Mouse (Mus musculus) midbrain, postnatal 0 days (tissue): ENCODE measurements around the gene Cpne5. TPM values are rescaled to one million over a fixed set of nuclear protein-coding genes. Genes with fewer than 3 reads are reported as not detected.

ENCODE experiments used
- ATAC-seq: fragments of 200-750 bp; cut with Nextera tagmentation; 2 replicates; pipeline ENCODE4 v1.8.0; 2017; ENCODE audit warnings: moderate number of reproducible peaks, mild to moderate bottlenecking, moderate TSS enrichment, moderate library complexity; ENCODE audit not compliant: low FRiP score
- DNase-seq: peaks from one replicate; pipeline ENCODE4 v3.0.0-alpha.2; 2015; ENCODE audit warnings: low spot score
- H3K27ac ChIP-seq: fragments of 300-500 bp; sonication (generic); 2 replicates; pipeline ENCODE4 v1.5.1; 2014; ENCODE audit warnings: low read depth, mild to moderate bottlenecking, low read length, mixed read lengths
- H3K27me3 ChIP-seq: fragments of 300-500 bp; sonication (generic); 2 replicates; pipeline ENCODE4 v1.6.1; 2014; ENCODE audit warnings: low read length, control low read depth, mixed read lengths; ENCODE audit not compliant: insufficient read depth
- H3K36me3 ChIP-seq: fragments of 300-500 bp; sonication (generic); 2 replicates; pipeline ENCODE4 v1.6.1; 2014; ENCODE audit warnings: low read length, control low read depth, mixed read lengths; ENCODE audit not compliant: insufficient read depth
- H3K4me1 ChIP-seq: fragments of 300-500 bp; sonication (generic); 2 replicates; pipeline ENCODE4 v1.6.1; 2014; ENCODE audit warnings: mild to moderate bottlenecking, control low read depth, antibody characterized with exemption, low read length, mixed read lengths; ENCODE audit not compliant: insufficient read depth
- H3K4me2 ChIP-seq: fragments of 300-500 bp; sonication (generic); 2 replicates; pipeline ENCODE4 v1.6.1; 2014; ENCODE audit warnings: low read depth, mild to moderate bottlenecking, low read length, mixed read lengths; ENCODE audit not compliant: poor library complexity, severe bottlenecking
- H3K4me3 ChIP-seq: fragments of 300-500 bp; sonication (generic); 2 replicates; pipeline ENCODE4 v1.5.1; 2014; ENCODE audit warnings: low read depth, mild to moderate bottlenecking, low read length, moderate library complexity
- H3K9ac ChIP-seq: fragments of 300-500 bp; sonication (generic); replicated peaks from 2 replicates; pipeline ENCODE4 v1.6.1; 2014; ENCODE audit warnings: mild to moderate bottlenecking, low read length, moderate library complexity, mixed read lengths; ENCODE audit not compliant: poor library complexity, severe bottlenecking
- H3K9me3 ChIP-seq: fragments of 300-500 bp; sonication (generic); 2 replicates; pipeline ENCODE4 v1.6.1; 2016; ENCODE audit warnings: low read length, control low read depth
- CTCF ChIP-seq: IDR thresholded peaks from 2 replicates; pipeline ENCODE4 v1.5.1; 2016; ENCODE audit warnings: antibody characterized with exemption, mild to moderate bottlenecking
- WGBS: fragments of 180-500 bp; shearing (Covaris S2); extraction: QIAGEN DNeasy Blood & Tissue Kit; methylation state at CpG from one replicate; pipeline ENCODE4 v1.1.7; 2014; 5-methylcytosine and 5-hydroxymethylcytosine counted together
- polyA plus RNA-seq: library from polyadenylated mRNA; unstranded; fragments of >200 nt; fragmentation: Nextera tagmentation; extraction: Ambion mirVana; gene quantifications from 2 replicates; pipeline ENCODE4 v1.2.1, GENCODE M21; 2015
- total RNA-seq: library from RNA; depleted of rRNA; stranded (reverse); fragments of >200 nt; gene quantifications from 2 replicates; pipeline ENCODE4 v1.2.3, GENCODE M21; 2014

Gene Cpne5
- total and polyA plus RNA-seq, 2 experiments from 2014 or later, result 86.5 to 90.2 TPM

GRCm38 (mm10) chr17:29264760-29265159 is 26.8 kb upstream of the Cpne5 start:
- Histone ChIP-seq H3K36me3 (peaks cover 4% of the 10 kb centered on the region; the same call in 1 of the 2 replicates), H3K27ac (peak overlapping the region; percentile 93), H3K4me3 (no peak overlapping the region; the same call in 1 of the 2 replicates), H3K4me1 (peaks cover 10% of the 10 kb centered on the region), H3K4me2 (peak overlapping the region; percentile 63), H3K9ac (no peak overlapping the region), H3K27me3 (no peaks in the 10 kb centered on the region), H3K9me3 (no peaks in the 10 kb centered on the region)
- ATAC-seq (no peak), DNase-seq (no peak)
- no peak for TF ChIP-seq CTCF
- WGBS, result 91% methylated on average over 5 of the region's 5 CpGs

GRCm38 (mm10) chr17:29263840-29264633 is 26.1 kb upstream of the Cpne5 start, which contains the start of gene Ppil1:
Gene Ppil1, minus strand, starts transcription at chr17:29264186.
- Histone ChIP-seq H3K4me2 (peak within 1 kb of the TSS; percentile 63), H3K27ac (peak within 1 kb of the TSS; percentile 93), H3K4me1 (peaks cover 8% of the 10 kb centered on the region; the same call in 1 of the 2 replicates), H3K9me3 (no peaks in the 10 kb centered on the region), H3K4me3 (peak within 1 kb of the TSS; percentile 75), H3K9ac (peak within 1 kb of the TSS; percentile 79), H3K27me3 (no peaks in the 10 kb centered on the region), H3K36me3 (peaks cover 4% of the 10 kb centered on the region; the same call in 1 of the 2 replicates)
- WGBS, result 7% methylated on average over 38 of the region's 38 CpGs
- peak; percentile 84 for DNase-seq
- ATAC-seq, result peak; percentile 78
- no peak for TF ChIP-seq CTCF

GRCm38 (mm10) chr17:29263417-29263816 is 25.4 kb upstream of the Cpne5 start:
- Histone ChIP-seq H3K4me1 (peaks cover 8% of the 10 kb centered on the region; the same call in 1 of the 2 replicates), H3K4me3 (peak overlapping the region; percentile 75), H3K27me3 (no peaks in the 10 kb centered on the region), H3K36me3 (peaks cover 4% of the 10 kb centered on the region; the same call in 1 of the 2 replicates), H3K9me3 (no peaks in the 10 kb centered on the region), H3K9ac (peak overlapping the region; percentile 79), H3K27ac (peak overlapping the region; percentile 93), H3K4me2 (peak overlapping the region; percentile 63)
- no peak for DNase-seq
- no peak for TF ChIP-seq CTCF
- under 1% methylated on average over 14 of the region's 14 CpGs for WGBS
- no peak; the same call in 1 of the 2 replicates for ATAC-seq

GRCm38 (mm10) chr17:29262259-29262649 is 24.3 kb upstream of the Cpne5 start:
- Histone ChIP-seq H3K9me3 (no peaks in the 10 kb centered on the region), H3K9ac (no peak overlapping the region), H3K27ac (no peak overlapping the region), H3K36me3 (peaks cover 12% of the 10 kb centered on the region), H3K27me3 (no peaks in the 10 kb centered on the region), H3K4me2 (no peak overlapping the region), H3K4me3 (no peak overlapping the region), H3K4me1 (peaks cover 4% of the 10 kb centered on the region; the same call in 1 of the 2 replicates)
- DNase-seq (no peak), ATAC-seq (no peak)
- TF ChIP-seq CTCF, result peak; percentile 27; the same call in 1 of the 2 replicates
- WGBS, result 45% methylated on average over 2 of the region's 2 CpGs

- Histone ChIP-seq H3K9ac (no peak overlapping the region), H3K36me3 (peaks cover 12% of the 10 kb centered on the region), H3K9me3 (no peaks in the 10 kb centered on the region), H3K27ac (no peak overlapping the region), H3K4me3 (no peak overlapping the region), H3K27me3 (no peaks in the 10 kb centered on the region), H3K4me2 (no peak overlapping the region), H3K4me1 (peaks cover 4% of the 10 kb centered on the region; the same call in 1 of the 2 replicates)
- TF ChIP-seq CTCF, result no peak
- ATAC-seq (no peak), DNase-seq (no peak)
- 91% methylated on average over 22 of the region's 22 CpGs for WGBS
These were observed 23.8 kb upstream of the Cpne5 start for GRCm38 (mm10) chr17:29261603-29262258.
